Comparison of ENCODE assay signal across 32 mouse cellular contexts in the genomic region with DNA sequence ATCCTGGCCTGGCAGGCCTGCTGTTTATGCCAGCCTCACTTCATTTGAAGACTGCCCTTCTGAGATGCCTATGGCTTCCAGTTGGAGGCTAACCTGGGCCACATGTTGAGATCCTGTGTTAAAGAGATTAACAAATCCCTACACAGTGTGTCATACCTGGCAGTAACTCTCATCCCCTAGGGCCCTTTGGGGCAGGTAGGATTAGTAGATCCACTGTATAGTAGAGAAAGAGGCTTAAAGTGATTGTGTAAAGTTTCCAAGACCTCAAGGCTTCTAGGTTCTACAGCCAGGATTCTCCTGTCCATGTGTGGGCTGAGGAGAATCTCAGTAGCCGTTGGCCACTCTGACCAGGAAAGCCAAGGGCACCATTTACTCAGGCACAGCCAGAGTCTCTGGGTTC.
"Had no signal": no experiment of that assay in that cellular context is flagged by ENCODE, and none has a peak within 500 bp of the region (broad histone marks: within the 10 kb centered on the region; RNA-seq: fewer than 3 reads in every experiment).

No protein-coding gene starts in this region.

- H3K9ac ChIP-seq: heart, embryonic 13.5 days; heart, embryonic 15.5 days; hindbrain, embryonic 12.5 days; hindbrain, embryonic 13.5 days; hindbrain, embryonic 14.5 days; hindbrain, embryonic 15.5 days; intestine, embryonic 15.5 days; kidney, embryonic 15.5 days had no signal

- H3K9me3 ChIP-seq: heart, embryonic 13.5 days; heart, embryonic 15.5 days; hindbrain, embryonic 10.5 days; hindbrain, embryonic 12.5 days; hindbrain, embryonic 13.5 days; hindbrain, embryonic 15.5 days; intestine, embryonic 15.5 days; kidney, embryonic 15.5 days had no signal

- H3K27me3 ChIP-seq: heart, embryonic 15.5 days; hindbrain, embryonic 12.5 days; hindbrain, embryonic 13.5 days; intestine, embryonic 15.5 days; kidney, embryonic 15.5 days had no signal

- H3K36me3 ChIP-seq: heart, embryonic 13.5 days; heart, embryonic 15.5 days; hindbrain, embryonic 10.5 days; hindbrain, embryonic 12.5 days; hindbrain, embryonic 13.5 days; hindbrain, embryonic 15.5 days; intestine, embryonic 15.5 days; kidney, embryonic 15.5 days had no signal

- DNase-seq: heart, postnatal 10 days; heart, postnatal 14 days; heart, postnatal 36 days; heart, postnatal 4 days; kidney, adult 11 months; kidney, adult 18-20 months; kidney, adult 2 months; kidney, adult 8-10 months; kidney, adult 9 months; kidney, postnatal 10 days; kidney, postnatal 14 days; kidney, postnatal 25 days; kidney, postnatal 36 days; kidney, postnatal 4 days; layer of hippocampus, adult 9-11 months; layer of hippocampus, postnatal 36 days had no signal

- H3K4me2 ChIP-seq: heart, embryonic 13.5 days; heart, embryonic 15.5 days; hindbrain, embryonic 12.5 days; hindbrain, embryonic 13.5 days; hindbrain, embryonic 14.5 days; hindbrain, embryonic 15.5 days; intestine, embryonic 15.5 days; kidney, embryonic 15.5 days had no signal

- H3K27ac ChIP-seq: heart, embryonic 13.5 days; heart, embryonic 15.5 days; hindbrain, embryonic 10.5 days; hindbrain, embryonic 12.5 days; hindbrain, embryonic 13.5 days; hindbrain, embryonic 14.5 days; hindbrain, embryonic 15.5 days; hindbrain, postnatal 0 days; intestine, embryonic 15.5 days; kidney, embryonic 15.5 days; kidney, postnatal 0 days; layer of hippocampus, adult 2 months; left cerebral cortex, adult 2 months had no signal

- H3K4me3 ChIP-seq: heart, embryonic 13.5 days; heart, embryonic 15.5 days; hindbrain, embryonic 10.5 days; hindbrain, embryonic 12.5 days; hindbrain, embryonic 13.5 days; hindbrain, embryonic 15.5 days; intestine, embryonic 15.5 days; kidney, embryonic 15.5 days; layer of hippocampus, adult 2 months; left cerebral cortex, adult 2 months had no signal

- H3K4me1 ChIP-seq: hindbrain, embryonic 12.5 days; hindbrain, embryonic 13.5 days; hindbrain, embryonic 15.5 days; intestine, embryonic 15.5 days had no signal

- ATAC-seq: hindbrain, embryonic 16.5 days; hindbrain, postnatal 0 days; intestine, embryonic 15.5 days; intestine, embryonic 16.5 days; intestine, postnatal 0 days had no signal
